Mouse (Mus musculus) testis, postnatal 10 days (tissue): ENCODE results near the gene Ddah1.
A peak's percentile ranks its signal among the peaks of the same experiment; 100 is the strongest.

Experiments used
- DNase-seq: peaks from one replicate; pipeline ENCODE4 v3.0.0; 2021; ENCODE audit warnings: low spot score

Ddah1 gene

GRCm38 (mm10) chr3:145758561-145759378 lies at the start of gene Ddah1:
TSS of gene Ddah1 (plus strand) at chr3:145758675.
- peak; percentile 75 for DNase-seq

DNA sequence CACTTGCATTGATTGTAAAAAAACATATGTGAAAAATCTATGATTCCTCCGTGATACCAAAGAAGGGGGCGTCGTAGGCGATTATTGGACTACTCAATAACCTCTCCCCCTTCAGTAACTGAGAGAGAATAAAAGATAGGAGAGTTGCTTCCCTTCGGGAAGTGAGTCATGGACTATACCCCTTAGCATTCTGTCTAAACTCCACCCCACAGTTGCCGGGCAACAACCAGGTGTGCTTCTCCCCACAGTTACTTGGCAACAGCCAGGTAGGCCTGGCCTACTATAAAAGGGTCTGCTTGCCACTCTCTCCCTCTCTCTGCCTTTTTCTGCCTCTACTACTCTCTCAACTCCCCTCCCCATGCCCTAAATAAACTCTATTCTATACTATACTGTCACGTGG lies 42.6 kb upstream of the Ddah1 start:
- no peak for DNase-seq

GRCm38 (mm10) chr3:145719660-145720059 lies 38.8 kb upstream of the Ddah1 start:
- no peak for DNase-seq

DNA sequence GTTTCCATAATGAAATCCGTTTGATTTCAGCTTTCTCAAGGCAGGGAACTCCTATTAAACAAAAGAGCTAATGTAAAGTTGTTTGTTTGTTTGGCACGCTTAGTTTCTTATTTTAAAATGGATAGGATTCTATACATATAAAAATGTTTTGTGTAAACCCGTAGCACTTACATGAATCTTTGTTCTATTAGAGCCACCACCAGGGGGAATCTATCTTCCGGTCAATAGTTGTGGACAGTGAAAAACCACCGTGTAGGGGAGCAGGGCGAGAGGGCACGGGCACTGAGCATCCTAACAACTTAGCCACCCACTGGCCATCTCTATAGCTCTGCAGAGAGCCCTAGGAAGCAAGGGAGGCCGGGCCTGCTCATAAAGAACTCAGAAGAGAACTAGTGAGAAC lies 33.4 kb upstream of the Ddah1 start:
- no peak for DNase-seq

- no peak for DNase-seq
Measured at GRCm38 (mm10) chr3:145728336-145728735, 30.1 kb upstream of the Ddah1 start.

DNA sequence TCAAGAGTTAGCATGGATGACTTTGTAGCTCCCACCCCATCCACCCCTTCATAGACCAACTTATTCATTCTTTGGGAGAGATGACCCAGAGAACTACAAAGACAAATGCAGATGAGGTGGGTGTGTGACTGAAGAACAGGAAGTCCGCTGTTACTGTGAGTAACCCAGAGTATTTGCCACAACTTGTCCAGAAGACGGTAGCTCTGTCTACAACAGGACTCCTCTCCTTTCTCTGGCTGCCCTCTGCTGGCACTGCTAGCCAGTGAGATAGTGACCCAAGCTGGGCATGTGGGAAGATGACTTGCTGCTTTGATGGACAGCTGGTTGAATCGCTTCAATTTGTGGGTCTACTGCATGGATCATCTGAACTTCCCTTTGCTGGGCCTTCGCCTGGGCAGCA lies 28.9 kb upstream of the Ddah1 start:
- peak; percentile 49 for DNase-seq

- no peak for DNase-seq
Measured at GRCm38 (mm10) chr3:145730092-145730491, 28.4 kb upstream of the Ddah1 start.

GRCm38 (mm10) chr3:145734857-145735256 lies 23.6 kb upstream of the Ddah1 start:
- no peak for DNase-seq

DNA sequence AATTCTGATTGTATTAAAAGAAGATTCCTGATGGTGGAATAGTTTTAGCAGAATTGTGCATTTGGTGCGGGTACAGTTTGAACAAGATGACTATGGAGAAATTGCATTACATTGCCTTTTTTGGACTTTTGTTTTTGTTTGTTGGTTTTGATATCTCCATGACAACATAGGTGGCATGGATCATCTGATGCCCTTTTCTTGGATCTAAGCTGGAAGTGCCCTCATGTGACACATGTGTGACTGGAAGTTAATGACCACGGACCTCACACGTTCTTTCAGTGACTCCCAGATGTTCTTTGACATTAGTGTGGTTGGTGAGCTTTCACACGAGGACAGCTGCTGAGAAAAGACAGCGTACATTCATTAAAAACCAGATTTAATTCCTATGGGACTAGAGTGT lies 21.9 kb upstream of the Ddah1 start:
- no peak for DNase-seq

DNA sequence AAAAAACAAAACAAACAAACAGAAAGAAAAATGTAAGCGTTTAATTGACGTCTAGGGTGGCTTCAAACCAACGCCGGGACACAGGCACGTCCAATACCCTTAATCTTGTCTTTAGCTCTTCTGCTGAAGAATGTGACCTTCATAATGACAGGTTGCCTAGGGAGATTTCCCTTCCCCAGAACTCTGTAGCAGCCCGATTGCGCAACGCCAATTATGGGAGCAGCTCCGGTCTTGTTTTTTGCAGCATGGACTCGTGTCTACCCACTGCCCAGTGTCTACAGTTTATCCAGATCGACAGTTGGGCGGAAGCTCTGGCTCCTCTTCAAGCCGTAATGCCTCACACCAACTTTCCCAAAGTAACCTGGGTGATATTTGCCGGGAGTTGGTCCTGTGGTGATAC lies 19.8 kb upstream of the Ddah1 start:
- no peak for DNase-seq

DNA sequence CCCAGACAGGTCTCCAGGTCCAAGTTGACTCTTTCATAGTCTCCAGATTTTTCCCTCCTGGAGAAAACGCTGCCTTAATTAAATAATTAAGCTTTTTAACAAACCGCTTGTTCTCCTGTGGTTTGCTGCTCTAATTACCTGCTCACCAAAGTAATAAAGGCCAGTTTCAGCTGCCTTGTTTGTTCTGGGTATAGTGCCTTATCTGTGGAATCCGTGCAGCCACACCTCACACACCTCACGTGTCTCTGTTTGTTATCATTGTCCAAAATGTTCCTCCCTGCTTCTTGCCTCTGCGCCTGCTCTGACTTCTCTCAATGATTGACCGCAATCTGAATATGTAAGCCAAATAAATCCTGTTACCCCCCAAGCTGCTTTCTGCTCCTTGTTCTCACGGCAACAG lies 18.6 kb upstream of the Ddah1 start:
- DNase-seq: no peak

- no peak for DNase-seq
Measured at GRCm38 (mm10) chr3:145743050-145743449, 15.4 kb upstream of the Ddah1 start.

DNA sequence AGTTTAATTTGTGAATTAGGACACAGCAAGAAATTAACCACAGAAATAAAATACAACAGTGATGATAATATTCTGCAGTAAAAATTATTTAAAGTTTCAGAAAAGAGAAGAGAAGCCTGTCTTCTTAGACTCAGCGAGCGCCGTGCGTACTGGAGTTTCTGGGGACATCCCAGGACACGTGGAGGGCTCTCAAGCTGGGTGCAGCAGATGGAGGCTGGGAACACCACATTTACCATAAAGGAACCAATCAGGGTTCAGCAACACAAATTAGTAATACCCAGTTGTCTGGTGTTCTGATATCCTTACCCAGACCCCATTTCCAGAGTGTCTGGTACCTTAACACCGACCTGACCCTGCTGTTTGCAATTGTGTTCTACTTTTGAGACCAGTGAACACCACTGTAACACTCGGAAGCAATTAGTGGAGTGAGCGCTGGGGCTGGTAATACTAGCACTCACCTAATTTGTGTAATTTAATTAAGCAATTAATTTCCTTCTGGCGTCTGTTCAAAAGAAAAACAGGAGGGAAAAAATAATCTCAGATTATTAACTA lies 14.9 kb upstream of the Ddah1 start:
- no peak for DNase-seq

GRCm38 (mm10) chr3:145748626-145749025 lies 9.8 kb upstream of the Ddah1 start:
- DNase-seq: no peak

GRCm38 (mm10) chr3:145756457-145756856 lies 2.0 kb upstream of the Ddah1 start:
- DNase-seq: no peak

DNA sequence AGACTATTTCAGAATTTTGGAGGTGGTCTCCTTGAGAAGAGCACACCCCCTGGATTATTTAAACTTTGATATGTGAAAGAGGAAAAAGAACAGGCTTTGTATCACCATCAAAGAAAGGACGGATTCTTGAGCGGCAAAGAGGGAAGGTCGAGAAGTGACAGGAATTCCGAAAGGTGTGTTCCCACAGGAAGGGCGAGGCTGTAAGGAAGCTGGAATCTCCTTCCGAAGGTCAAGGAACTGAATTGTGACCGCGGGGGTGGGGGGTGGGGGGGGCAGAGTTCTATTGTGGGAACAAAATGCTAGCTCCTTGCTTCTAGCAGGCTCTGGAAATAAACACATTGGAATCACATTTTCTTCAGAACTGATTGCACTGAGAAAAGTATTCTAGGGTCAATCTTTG lies 1.3 kb upstream of the Ddah1 start:
- no peak for DNase-seq

GRCm38 (mm10) chr3:145757844-145758243 lies 631 bp upstream of the Ddah1 start:
- DNase-seq: no peak

GRCm38 (mm10) chr3:145759379-145760209 lies 1.1 kb downstream of the Ddah1 start:
- DNase-seq: no peak

DNA sequence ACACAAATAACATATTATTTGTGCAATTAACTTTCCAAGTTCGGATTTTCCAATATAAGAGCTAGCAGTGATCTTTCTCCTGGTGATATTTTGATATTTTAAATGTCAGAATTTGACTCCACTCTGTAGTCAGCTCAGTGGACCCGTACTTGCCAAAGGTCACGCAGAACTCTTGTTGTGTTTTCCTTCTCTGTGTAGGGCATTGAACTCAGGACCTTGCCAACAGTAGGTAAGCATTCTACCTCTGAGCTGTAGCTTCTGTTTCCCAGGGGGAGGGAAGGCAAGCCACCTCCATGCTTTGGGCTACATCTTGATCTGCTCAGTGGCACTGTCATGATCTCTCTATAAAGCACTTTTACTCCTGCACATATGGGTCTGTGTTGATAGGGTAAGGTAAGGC lies 2.1 kb downstream of the Ddah1 start:
- DNase-seq: no peak

DNA sequence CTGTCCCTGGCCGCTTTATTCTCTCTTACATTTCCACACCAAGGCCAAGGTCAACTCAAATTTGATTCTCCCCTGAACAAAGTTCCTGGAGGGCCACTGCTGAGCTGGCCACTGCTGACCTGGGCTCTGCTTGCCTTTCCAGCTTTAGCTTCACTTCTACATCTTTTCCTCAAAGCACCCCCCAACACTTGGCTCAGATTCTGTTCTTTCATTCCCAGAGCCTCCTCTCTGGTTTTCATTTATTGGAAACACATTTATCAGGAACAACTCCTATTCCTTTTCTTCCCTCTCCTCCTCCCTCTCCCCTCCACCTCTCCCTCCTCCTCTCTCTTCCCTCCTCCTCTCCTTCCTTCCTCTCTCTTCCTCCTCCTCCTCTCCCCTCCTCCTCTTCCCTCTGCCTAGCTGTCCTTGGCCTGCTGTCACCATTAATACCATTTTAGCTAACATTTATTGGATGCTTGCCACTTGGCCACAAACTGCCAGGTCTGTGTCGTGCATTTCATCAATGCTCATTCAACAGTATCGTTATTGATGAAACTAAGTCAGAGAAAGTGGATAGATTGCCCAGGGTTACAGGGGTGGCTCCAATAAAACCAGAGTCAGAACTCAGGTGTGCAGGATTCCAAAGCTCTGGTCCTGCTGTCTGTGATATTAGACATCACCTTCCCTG lies 3.2 kb downstream of the Ddah1 start:
- no peak for DNase-seq

- no peak for DNase-seq
Measured at GRCm38 (mm10) chr3:145762957-145763641, 4.6 kb downstream of the Ddah1 start.

DNA sequence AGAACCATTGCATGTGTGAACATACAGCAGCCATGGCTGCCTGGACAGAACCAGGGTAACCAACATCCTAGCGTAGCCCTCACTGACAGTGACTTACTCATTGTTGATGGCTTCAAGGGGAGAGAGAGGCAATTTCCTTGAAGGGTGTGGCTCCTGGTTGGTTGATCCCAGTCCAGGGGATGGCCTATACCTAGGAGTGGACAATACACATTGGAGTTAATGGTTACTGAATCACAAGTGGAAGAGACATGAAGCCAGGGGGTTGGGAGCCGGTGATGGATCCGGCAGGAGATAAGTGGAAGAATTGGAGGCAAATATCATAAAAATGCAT lies 5.1 kb downstream of the Ddah1 start:
- no peak for DNase-seq
